Mouse (Mus musculus) hindbrain, embryonic 12.5 days (tissue): ENCODE results near the gene Adgrf3. TPM values are rescaled to one million over a fixed set of nuclear protein-coding genes. Genes with fewer than 3 reads are reported as not detected.

Experiments
- microRNA counts: library from miRNA; unstranded; fragments of <30 nt; microRNA quantifications from one replicate; lab custom pipeline; 2017
- microRNA-seq: library from miRNA; unstranded; fragments of <30 nt; microRNA quantifications from one replicate; pipeline ENCODE4, GENCODE M21; 2017
- polyA plus RNA-seq: library from polyadenylated mRNA; unstranded; fragments of >200 nt; fragmentation: Nextera tagmentation; extraction: Ambion mirVana; gene quantifications from 2 replicates; pipeline ENCODE4 v1.2.1, GENCODE M21; 2016

Adgrf3 gene
- polyA plus RNA-seq, 1 experiment from 2014 or later: not detected

MicroRNA genes within 50 kb of the gene (microRNA counts, 519-probe panel; counts per million panel counts)
- microRNA mmu-miR-1960 (lab: Ali Mortazavi, UCI): 3,547 counts per million, percentile 75 among the panel's probes with 10 or more counts

Small RNA genes within 50 kb of the gene (microRNA-seq; reads per million reads assigned to microRNA genes)
- gene Mir1960: 1.1 reads per million

Other genes starting within 250 kb of the Adgrf3 start
- gene Il6, start 192.6 kb downstream of the Adgrf3 start, polyA plus RNA-seq: not detected in 2 replicates
- gene Tyms, start 132.1 kb downstream of the Adgrf3 start, polyA plus RNA-seq: 146 and 164 TPM in 2 replicates
- 30.3 and 31.7 TPM in 2 replicates for gene Garem2, start 100.6 kb downstream of the Adgrf3 start, polyA plus RNA-seq
- 4.7 and 6.8 TPM in 2 replicates for gene 3110082J24Rik, start 99.6 kb downstream of the Adgrf3 start, polyA plus RNA-seq
- 106 and 108 TPM in 2 replicates for gene Hadha, start 50.6 kb downstream of the Adgrf3 start, polyA plus RNA-seq
- 84.8 and 87.7 TPM in 2 replicates for gene Hadhb, start 50.5 kb downstream of the Adgrf3 start, polyA plus RNA-seq
- 22.8 and 23.3 TPM in 2 replicates for gene Selenoi, start 26.9 kb upstream of the Adgrf3 start, polyA plus RNA-seq
- gene Drc1, start 75.7 kb upstream of the Adgrf3 start, polyA plus RNA-seq: 2.1 and 3.6 TPM in 2 replicates